Mouse (Mus musculus): ENCODE data around the gene Flnb.

Flnb gene

GRCm38 (mm10) chr14:7826151-7826937 is 8.6 kb downstream of the Flnb start:
- DNase-seq = no peak

DNA sequence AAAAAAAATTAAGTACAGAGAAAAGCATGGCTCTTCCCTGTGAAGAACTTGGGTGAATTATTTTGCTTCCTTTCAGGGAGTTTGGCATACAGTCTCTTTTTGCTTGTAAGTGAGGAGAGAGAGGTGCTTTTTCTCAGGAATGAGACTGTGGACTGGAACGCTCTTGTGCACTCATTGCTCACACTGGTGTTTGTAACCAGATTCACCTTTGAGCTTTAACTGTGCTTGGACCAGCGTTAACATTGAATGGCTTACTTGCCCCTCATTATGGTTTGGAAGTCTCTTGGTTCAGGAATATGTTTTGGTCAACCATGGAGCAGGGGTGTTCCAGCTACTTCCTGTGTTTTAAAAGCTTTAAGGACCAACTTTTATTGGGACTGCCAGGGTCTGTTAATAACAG is 11.4 kb downstream of the Flnb start:
- DNase-seq = no peak

DNA sequence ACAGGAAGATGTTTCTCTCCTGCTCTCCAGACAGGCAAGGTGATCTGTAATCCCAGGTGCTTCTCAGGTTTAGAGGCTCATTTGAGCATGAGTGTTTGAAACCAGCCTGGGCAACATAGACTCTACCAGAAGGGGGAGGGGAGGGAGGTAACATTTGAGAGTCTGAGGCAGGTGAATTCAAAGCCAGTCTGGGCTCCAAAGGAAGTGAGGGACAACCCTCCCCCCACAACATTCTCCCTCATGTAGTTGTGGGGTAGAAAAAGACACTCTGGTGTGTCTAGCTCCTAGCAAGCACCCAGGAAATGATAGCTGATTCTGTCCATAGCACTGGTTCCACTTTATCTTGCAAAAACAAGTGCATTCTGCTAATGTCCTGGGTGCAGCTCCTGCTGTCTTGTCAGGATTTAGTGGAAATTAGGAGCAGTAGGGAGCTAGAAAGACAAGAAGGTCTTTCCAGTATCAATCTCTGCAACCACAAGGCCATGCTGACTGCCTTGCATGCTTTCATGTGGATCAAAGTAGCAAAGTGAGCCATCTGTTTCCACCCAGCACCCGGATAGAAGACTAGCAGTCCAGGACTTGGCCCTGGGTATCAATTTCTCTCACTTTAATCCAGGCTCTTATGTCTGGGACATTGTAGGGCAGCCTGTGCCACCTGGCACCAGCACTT is 14.1 kb downstream of the Flnb start:
- DNase-seq = peak; percentile 58

GRCm38 (mm10) chr14:7832440-7832783 is 14.7 kb downstream of the Flnb start:
- DNase-seq = no peak

GRCm38 (mm10) chr14:7833458-7833857 is 15.7 kb downstream of the Flnb start:
- DNase-seq = no peak

DNA sequence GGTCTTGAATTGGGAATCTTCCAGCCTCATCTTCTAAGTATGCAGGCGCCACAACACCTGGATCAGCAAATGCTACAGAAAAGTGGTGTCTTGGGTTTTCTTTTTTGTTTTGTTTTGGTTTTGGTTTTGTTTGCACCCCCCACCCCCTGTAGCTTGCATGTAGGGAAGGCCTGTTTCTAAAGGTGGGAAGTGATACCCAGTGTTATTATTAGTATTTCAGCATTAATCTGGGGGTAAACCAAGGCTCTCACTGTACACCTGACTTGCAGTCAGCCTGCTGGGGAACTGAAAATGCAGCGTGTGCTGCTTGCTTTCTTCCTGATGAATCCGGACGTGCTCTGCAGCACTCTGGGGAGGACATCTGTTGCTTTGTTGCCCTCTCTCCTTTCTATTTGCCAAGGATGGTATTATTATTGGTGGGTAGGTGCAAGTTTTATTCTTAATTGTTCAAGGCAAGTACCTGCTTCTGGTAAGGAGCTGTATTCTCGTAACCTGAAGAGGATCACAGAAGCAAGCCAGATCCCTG is 20.9 kb downstream of the Flnb start:
- no peak for DNase-seq

GRCm38 (mm10) chr14:7839950-7840514 is 22.3 kb downstream of the Flnb start:
- DNase-seq = no peak

- DNase-seq = peak in 1 of 2 experiments; percentile 40
These were observed 25.0 kb downstream of the Flnb start for GRCm38 (mm10) chr14:7842631-7843332.

DNA sequence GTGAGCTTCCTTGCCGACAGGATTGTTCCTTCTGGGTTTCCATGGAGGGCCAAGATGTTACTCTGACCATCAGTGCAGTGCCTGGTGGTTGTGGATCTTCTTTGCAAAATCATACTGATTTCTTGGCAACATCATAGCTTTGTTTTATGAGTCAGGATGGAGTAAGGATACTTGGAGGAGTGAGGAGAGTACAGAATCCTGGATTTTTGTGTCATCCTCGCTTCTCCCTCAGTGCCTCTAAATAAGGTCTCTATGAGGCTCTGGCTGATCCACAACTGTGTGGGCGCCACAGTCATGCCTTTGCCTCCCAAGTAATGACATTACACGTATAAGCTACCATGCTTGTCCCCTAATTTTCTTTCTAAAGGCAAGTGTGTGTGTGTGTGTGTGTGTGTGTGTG is 28.9 kb downstream of the Flnb start:
- no peak for DNase-seq

GRCm38 (mm10) chr14:7847746-7848232 is 30.0 kb downstream of the Flnb start:
- no peak for DNase-seq

- no peak for DNase-seq
These were observed 33.2 kb downstream of the Flnb start for GRCm38 (mm10) chr14:7850913-7851312.

DNA sequence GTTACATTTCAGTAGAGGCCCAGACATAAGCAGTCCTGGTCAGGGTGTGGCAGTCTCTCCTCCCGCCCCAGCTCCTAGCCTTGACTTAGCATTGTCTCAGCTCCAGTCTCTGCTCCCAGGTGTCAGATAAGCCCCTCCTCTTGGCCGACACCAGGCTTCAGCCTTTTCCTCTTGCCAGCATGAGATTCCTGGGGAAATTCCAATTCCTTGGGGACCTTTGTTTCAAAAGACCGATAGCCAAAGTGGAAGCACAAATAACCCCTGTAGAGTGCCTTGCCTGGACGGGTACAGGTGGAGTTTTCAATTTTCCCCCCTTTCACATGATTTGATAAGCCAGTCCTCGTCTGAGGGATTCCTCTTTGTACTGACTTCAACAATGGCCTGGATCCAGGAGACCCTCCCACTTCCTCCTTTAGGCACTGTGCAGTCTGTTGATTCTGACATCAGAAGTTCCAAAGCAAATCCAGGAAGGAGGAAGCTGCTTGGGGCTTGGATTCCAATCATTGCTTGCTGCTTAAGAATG is 33.8 kb downstream of the Flnb start:
- no peak for DNase-seq

- DNase-seq = peak in 1 of 2 experiments; percentile 19
These were observed 35.9 kb downstream of the Flnb start for GRCm38 (mm10) chr14:7853691-7854090.

DNA sequence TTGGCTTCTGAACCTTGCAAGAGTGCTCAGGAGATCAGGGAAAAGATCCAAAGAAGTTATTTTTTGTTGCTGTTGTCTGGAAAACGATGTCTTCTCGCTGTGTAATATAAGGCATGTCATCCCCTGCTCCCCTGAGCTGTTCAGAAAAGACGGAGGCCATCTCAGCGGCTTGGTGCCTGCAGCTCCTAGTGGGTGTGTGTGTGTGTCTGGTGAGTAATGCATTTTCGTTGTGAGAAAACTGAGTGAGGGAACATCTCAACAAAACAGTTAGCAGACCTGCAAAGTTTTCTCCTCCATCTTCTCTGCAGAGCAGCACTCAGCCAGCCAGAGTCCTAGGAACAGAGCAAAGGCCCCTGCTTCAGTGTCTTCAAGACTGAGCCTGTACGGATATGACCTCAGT is 36.6 kb downstream of the Flnb start:
- DNase-seq = no peak

DNA sequence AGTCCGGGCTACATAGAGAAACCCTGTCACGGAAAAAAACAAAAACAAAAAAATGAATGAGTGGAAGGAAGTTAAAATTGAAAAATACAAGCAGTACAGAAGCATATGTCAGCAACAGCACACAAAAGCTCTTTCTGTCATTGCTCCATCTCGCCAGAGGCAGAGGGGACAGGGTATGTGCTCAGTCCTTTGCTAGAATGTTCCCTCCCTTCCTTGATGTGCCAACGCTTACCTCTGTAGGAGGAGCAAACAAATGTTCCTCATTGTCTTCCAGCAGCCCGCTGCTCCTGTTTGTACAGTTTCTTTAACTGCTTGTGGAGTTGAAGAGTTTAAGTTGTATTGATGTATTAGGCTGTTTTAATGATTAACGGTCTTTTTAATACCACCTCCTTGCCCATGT is 37.3 kb downstream of the Flnb start:
- DNase-seq = no peak

- DNase-seq = no peak
These were observed 37.7 kb downstream of the Flnb start for GRCm38 (mm10) chr14:7855501-7855900.

DNA sequence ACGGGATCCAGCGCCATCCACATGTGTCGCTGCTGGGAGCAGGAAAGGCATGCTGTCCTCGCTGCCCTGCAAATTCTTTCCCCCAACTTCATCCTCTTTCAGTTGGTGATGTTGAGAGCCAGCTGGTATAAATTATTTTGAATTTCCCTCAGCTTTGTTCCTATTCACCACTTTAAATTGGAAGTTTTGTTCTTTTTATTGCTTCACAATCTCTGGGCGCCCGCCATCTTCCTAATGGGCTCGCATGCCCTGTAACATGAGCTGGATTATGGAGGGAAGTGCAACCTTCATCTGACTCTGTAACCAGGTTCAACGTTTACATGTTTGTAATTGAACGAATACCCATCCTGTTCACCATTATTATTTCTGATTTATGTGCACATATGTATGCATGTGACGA is 38.6 kb downstream of the Flnb start:
- DNase-seq = no peak

DNA sequence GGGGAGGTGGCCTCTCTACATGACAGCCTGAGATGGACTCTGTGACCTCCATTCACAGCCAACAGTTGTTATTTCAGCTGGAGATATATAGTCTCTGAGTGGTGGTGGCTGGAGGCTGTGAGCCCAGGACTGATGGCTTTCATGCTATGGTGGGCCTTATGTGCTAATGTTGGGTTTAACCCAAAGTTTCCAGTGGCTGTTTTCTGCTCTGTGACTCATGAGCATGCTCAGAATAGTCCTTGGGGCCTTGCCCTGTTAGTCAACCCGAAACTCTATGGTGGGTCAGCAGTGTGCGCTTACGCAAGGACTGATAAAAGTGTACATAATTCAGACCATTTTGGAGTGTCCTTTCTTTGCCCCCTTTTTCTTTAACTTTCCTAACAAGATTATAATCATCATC is 40.1 kb downstream of the Flnb start:
- no peak for DNase-seq

GRCm38 (mm10) chr14:7858430-7858829 is 40.7 kb downstream of the Flnb start:
- no peak for DNase-seq

GRCm38 (mm10) chr14:7860525-7861154 is 42.9 kb downstream of the Flnb start:
- no peak for DNase-seq

GRCm38 (mm10) chr14:7861275-7861674 is 43.5 kb downstream of the Flnb start:
- no peak for DNase-seq

DNA sequence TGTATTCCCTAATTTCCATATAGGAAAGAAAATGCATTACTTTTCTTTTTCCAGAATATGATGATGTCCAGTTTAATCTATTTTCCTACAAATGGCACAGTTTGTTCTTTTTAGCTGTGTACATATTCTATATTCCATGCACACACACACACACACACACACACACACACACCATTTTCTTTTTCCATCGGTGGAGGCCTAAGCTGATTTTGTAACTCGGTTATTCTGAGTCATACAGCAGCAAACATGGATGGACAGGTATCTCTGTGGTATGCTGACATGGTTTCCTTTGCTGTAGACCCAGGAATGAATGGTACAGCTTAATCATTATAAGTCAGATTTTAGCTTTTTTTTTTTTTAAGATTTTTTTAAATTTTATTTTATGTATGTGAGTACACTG is 44.5 kb downstream of the Flnb start:
- DNase-seq = no peak
